Mouse (Mus musculus) small intestine, adult 2 months (tissue): ENCODE results near the gene Tmem62. TPM values are rescaled to one million over a fixed set of nuclear protein-coding genes. Genes with fewer than 3 reads are reported as not detected.

Experiments used
- H3K27ac ChIP-seq: fragments of 200-500 bp; 2 replicates; pipeline ENCODE4 v1.5.1; 2012; ENCODE audit warnings: low read depth, low read length, control low read depth, inconsistent platforms; ENCODE audit not compliant: insufficient read depth
- H3K27me3 ChIP-seq: fragments of 200-500 bp; 2 replicates; pipeline ENCODE4 v1.6.1; 2012; ENCODE audit warnings: mild to moderate bottlenecking, moderate library complexity, low read length, inconsistent platforms; ENCODE audit not compliant: control insufficient read depth, insufficient read depth
- H3K36me3 ChIP-seq: fragments of 200-500 bp; 2 replicates; pipeline ENCODE4 v1.6.1; 2012; ENCODE audit warnings: mild to moderate bottlenecking, low read length, control low read depth, inconsistent platforms; ENCODE audit not compliant: control insufficient read depth, insufficient read depth
- H3K4me1 ChIP-seq: fragments of 200-500 bp; 2 replicates; pipeline ENCODE4 v1.6.1; 2012; ENCODE audit warnings: low read length, inconsistent platforms, mixed read lengths; ENCODE audit not compliant: control insufficient read depth, insufficient read depth, insufficient read length
- H3K4me3 ChIP-seq: fragments of 200-500 bp; 2 replicates; pipeline ENCODE4 v1.5.1; 2012; ENCODE audit warnings: low read depth, mild to moderate bottlenecking, control low read depth, inconsistent platforms, low read length, moderate library complexity
- CTCF ChIP-seq: fragments of 200-500 bp; IDR thresholded peaks from 2 replicates; pipeline ENCODE4 v1.5.1; 2012; ENCODE audit warnings: low read depth, mild to moderate bottlenecking, control low read depth, inconsistent platforms, low read length, moderate library complexity, mixed read lengths; ENCODE audit not compliant: insufficient replicate concordance, insufficient read length; ENCODE audit errors: extremely low read depth
- POLR2A ChIP-seq: fragments of 200-500 bp; IDR thresholded peaks from 2 replicates; pipeline ENCODE4 v1.6.1; 2012; ENCODE audit warnings: low read depth, mild to moderate bottlenecking, control low read depth, inconsistent platforms, low read length, moderate library complexity
- WGBS: fragments of 180-500 bp; shearing (Covaris S2); methylation state at CpG from one replicate; pipeline ENCODE4 v1.1.7; 2018; 5-methylcytosine and 5-hydroxymethylcytosine counted together
- polyA plus RNA-seq: library from polyadenylated mRNA; depleted of rRNA; stranded (reverse); fragments of >200 nt; gene quantifications from 2 replicates; pipeline ENCODE4 v1.2.3, GENCODE M21; 2012; rRNA removed

Tmem62 gene
- 2.3 and 5.1 TPM in 2 replicates for polyA plus RNA-seq

- peak; percentile 50 for TF ChIP-seq CTCF
- peak; percentile 36 for TF ChIP-seq POLR2A
- WGBS: 1% methylated on average over 60 of the region's 71 CpGs
Measured at GRCm38 (mm10) chr2:120976990-120977925, at the start of gene Tmem62. Gene Tmem62 (plus strand): TSS chr2:120977017.

GRCm38 (mm10) chr2:120933038-120933437 lies 43.8 kb upstream of the Tmem62 start:
- Histone ChIP-seq H3K36me3 (peaks cover 32% of the 10 kb centered on the region), H3K4me1 (no peaks in the 10 kb centered on the region), H3K27me3 (no peaks in the 10 kb centered on the region), H3K4me3 (no peak overlapping the region), H3K27ac (no peak overlapping the region)
- TF ChIP-seq CTCF: no peak
- TF ChIP-seq POLR2A: no peak
- WGBS: 90% methylated on average over 3 of the region's 3 CpGs

More at GRCm38 (mm10) chr2:120976990-120977925, at the start of gene Tmem62:
- Histone ChIP-seq H3K4me3 (peak within 1 kb of the TSS; percentile 79), H3K27ac (peak within 1 kb of the TSS; percentile 65), H3K27me3 (no peaks in the 10 kb centered on the region), H3K36me3 (no peaks in the 10 kb centered on the region), H3K4me1 (peaks cover 3% of the 10 kb centered on the region; the same call in 1 of the 2 replicates)

GRCm38 (mm10) chr2:120951208-120951607 lies 25.6 kb upstream of the Tmem62 start:
- no peak overlapping the region for H3K27ac ChIP-seq
- TF ChIP-seq CTCF (no peak), POLR2A (no peak)
- no peak overlapping the region for H3K4me3 ChIP-seq
- WGBS: 85% methylated on average over 5 of the region's 5 CpGs
- no peaks in the 10 kb centered on the region for H3K4me1 ChIP-seq
- H3K27me3 ChIP-seq: no peaks in the 10 kb centered on the region
- H3K36me3 ChIP-seq: peaks cover 30% of the 10 kb centered on the region

GRCm38 (mm10) chr2:120952176-120952938 lies 24.5 kb upstream of the Tmem62 start:
- Histone ChIP-seq H3K27ac (no peak overlapping the region), H3K36me3 (peaks cover 21% of the 10 kb centered on the region), H3K27me3 (no peaks in the 10 kb centered on the region), H3K4me3 (no peak overlapping the region), H3K4me1 (no peaks in the 10 kb centered on the region)
- TF ChIP-seq CTCF: no peak
- no peak for TF ChIP-seq POLR2A
- 64% methylated on average over 2 of the region's 2 CpGs for whole genome bisulfite sequencing

- no peak overlapping the region for H3K4me3 ChIP-seq
- H3K27me3 ChIP-seq: no peaks in the 10 kb centered on the region
- TF ChIP-seq POLR2A: no peak
- no peak for TF ChIP-seq CTCF
- 78% methylated on average over 2 of the region's 2 CpGs for WGBS
- H3K36me3 ChIP-seq: peaks cover 12% of the 10 kb centered on the region
- no peaks in the 10 kb centered on the region for H3K4me1 ChIP-seq
- no peak overlapping the region for H3K27ac ChIP-seq
Measured at GRCm38 (mm10) chr2:120959363-120959762, 17.5 kb upstream of the Tmem62 start.

- Histone ChIP-seq H3K27ac (no peak overlapping the region), H3K27me3 (no peaks in the 10 kb centered on the region)
- WGBS: 89% methylated on average over 5 of the region's 5 CpGs
Measured at GRCm38 (mm10) chr2:120959827-120960226, 17.0 kb upstream of the Tmem62 start.

GRCm38 (mm10) chr2:120960261-120960660 lies 16.6 kb upstream of the Tmem62 start:
- Histone ChIP-seq H3K4me1 (no peaks in the 10 kb centered on the region), H3K27ac (no peak overlapping the region), H3K4me3 (no peak overlapping the region), H3K27me3 (no peaks in the 10 kb centered on the region), H3K36me3 (peaks cover 5% of the 10 kb centered on the region)
- 73% methylated on average over 1 of the region's 1 CpGs for WGBS
- TF ChIP-seq POLR2A (no peak), CTCF (no peak)

More at GRCm38 (mm10) chr2:120959827-120960226, 17.0 kb upstream of the Tmem62 start:
- no peak for TF ChIP-seq POLR2A
- TF ChIP-seq CTCF: no peak
- Histone ChIP-seq H3K36me3 (peaks cover 8% of the 10 kb centered on the region), H3K4me3 (no peak overlapping the region), H3K4me1 (no peaks in the 10 kb centered on the region)
